Mouse (Mus musculus) megakaryocyte-erythroid progenitor cell, adult 5-6 weeks (primary cell): ENCODE measurements around the gene Rims1. TPM values are rescaled to one million over a fixed set of nuclear protein-coding genes. Genes with fewer than 3 reads are reported as not detected.

ENCODE experiments used
- ATAC-seq: replicated peaks from 2 replicates; pipeline ENCODE4 v1.8.0; 2016; ENCODE audit warnings: mild to moderate bottlenecking, inconsistent platforms; ENCODE audit not compliant: severe bottlenecking, poor library complexity, low FRiP score, low TSS enrichment
- total RNA-seq, 2 experiments: library from RNA; stranded (forward) in 1 of 2; stranded (reverse) in 1 of 2; fragments of 200-1000, 215-1000 nt in 1 of 2; fragments of >200 nt in 1 of 2; fragmentation: Nextera tagmentation in 1 of 2; gene quantifications; 2 replicates each; pipeline ENCODE4 v1.2.3; 2014 to 2017

Gene Rims1
- total RNA-seq, 2 experiments from 2014 or later, result not detected

GRCm38 (mm10) chr1:22466597-22466996, 339.2 kb downstream of the Rims1 start:
- no peak for ATAC-seq

GRCm38 (mm10) chr1:22424020-22424419, 381.8 kb downstream of the Rims1 start:
- no peak for ATAC-seq

- no peak for ATAC-seq
Observed at GRCm38 (mm10) chr1:22422102-22422501, 383.7 kb downstream of the Rims1 start.

- no peak for ATAC-seq
Observed at GRCm38 (mm10) chr1:22410173-22410572, 395.6 kb downstream of the Rims1 start.

- ATAC-seq, result no peak
Observed at GRCm38 (mm10) chr1:22386361-22386760, 419.4 kb downstream of the Rims1 start.

GRCm38 (mm10) chr1:22377652-22378051, 428.1 kb downstream of the Rims1 start:
- ATAC-seq, result no peak

- ATAC-seq, result no peak
Observed at GRCm38 (mm10) chr1:22377062-22377461, 428.7 kb downstream of the Rims1 start.

- ATAC-seq, result no peak
Observed at GRCm38 (mm10) chr1:22356209-22356608, 449.6 kb downstream of the Rims1 start.

GRCm38 (mm10) chr1:22353687-22354086, 452.1 kb downstream of the Rims1 start:
- ATAC-seq, result no peak

- no peak for ATAC-seq
Observed at GRCm38 (mm10) chr1:22338914-22339313, 466.9 kb downstream of the Rims1 start.

GRCm38 (mm10) chr1:22320941-22321676, 484.7 kb downstream of the Rims1 start:
- no peak for ATAC-seq

GRCm38 (mm10) chr1:22315537-22315936, 490.3 kb downstream of the Rims1 start:
- ATAC-seq, result no peak

- ATAC-seq, result no peak
Observed at GRCm38 (mm10) chr1:22311471-22311870, 494.3 kb downstream of the Rims1 start.

GRCm38 (mm10) chr1:22306519-22306918, 499.3 kb downstream of the Rims1 start:
- no peak for ATAC-seq

GRCm38 (mm10) chr1:22305932-22306331, 499.9 kb downstream of the Rims1 start:
- ATAC-seq, result no peak

GRCm38 (mm10) chr1:22293953-22294352, 511.8 kb downstream of the Rims1 start:
- ATAC-seq, result no peak

- ATAC-seq, result no peak
Observed at GRCm38 (mm10) chr1:22293310-22293709, 512.5 kb downstream of the Rims1 start.

- ATAC-seq, result no peak
Observed at GRCm38 (mm10) chr1:22286807-22287206, 519.0 kb downstream of the Rims1 start.

- ATAC-seq, result no peak
Observed at GRCm38 (mm10) chr1:22279954-22280353, 525.8 kb downstream of the Rims1 start.

- no peak for ATAC-seq
Observed at GRCm38 (mm10) chr1:22274081-22274480, 531.7 kb downstream of the Rims1 start.

GRCm38 (mm10) chr1:22270131-22270530, 535.7 kb downstream of the Rims1 start:
- no peak for ATAC-seq
